Mouse (Mus musculus) ovary, postnatal 14 days (tissue): ENCODE measurements around the gene Cyth2.

Experiments
- DNase-seq: peaks from one replicate; pipeline ENCODE4 v3.0.0; 2022; ENCODE audit warnings: low spot score

The Cyth2 gene

DNA sequence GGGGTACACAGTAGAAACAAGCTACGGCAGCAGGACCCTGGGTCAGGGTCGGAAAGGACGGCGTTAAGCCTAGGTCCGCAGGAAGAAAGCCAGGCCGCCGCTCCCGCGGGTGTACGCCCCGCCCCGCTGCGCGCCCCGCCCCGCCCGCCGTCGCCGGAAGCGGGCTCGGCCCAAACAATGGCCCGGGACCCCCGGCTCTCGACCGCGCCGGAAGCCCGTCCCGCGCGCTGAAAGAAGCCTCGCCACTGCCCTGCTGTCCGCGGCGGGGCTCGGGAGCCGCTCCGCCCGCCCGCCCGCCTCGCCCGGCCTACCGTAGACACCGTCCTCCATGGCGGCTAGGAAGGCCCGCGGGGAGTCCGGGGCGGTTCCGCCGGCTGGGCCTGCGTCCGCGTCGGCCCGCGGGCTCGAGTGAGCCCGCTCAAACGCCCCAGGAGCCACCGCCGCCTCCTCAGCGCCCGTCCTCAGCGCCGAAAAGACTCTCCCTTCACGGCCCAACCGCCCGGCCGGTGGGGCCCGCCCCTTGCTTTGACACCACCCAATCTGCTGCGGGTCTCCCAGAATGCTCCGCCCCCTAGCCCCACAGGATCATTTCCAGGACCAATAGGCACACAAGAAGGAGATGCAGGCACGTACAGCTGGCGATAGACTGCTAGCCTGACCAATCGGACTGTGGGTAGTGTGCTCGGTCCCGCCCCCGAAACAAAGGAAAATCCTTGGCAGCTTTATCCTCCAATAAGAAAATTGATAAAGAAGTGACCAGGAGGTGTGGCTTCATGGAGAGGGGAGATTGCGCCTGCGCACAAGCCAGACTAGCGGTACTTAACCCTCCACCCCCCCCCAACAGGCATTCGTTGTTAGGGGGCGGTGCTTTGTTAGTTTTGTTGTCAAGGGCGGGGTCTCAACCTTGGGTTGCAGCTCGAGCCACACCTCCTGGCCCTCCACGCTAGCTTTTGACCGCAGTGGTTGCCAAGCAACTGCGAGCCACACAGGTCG, at the start of gene Cyth2:
Gene Cyth2, minus strand, starts transcription at position 795 of the 993 bp plus-strand sequence.
- DNase-seq = peak; percentile 99

DNA sequence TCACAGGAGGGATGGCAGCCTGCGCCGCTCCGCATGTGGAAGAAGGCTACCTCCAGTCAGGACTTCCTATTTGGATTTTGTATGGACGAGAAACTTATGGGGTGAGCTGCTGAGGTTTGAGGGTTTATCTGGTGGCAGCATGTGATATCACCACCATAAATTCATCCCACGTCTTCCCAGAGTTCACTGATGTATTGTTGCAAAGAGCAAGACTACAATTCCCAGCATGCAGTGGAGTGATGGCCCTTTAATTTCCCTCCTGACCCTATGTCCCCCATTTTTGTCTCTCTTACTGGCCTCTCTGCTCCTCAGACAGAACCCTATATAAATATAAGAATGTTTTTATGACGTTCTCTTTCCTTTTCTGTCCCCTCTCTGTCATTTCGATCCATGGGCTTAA, 48.4 kb upstream of the Cyth2 start:
- no peak for DNase-seq

DNA sequence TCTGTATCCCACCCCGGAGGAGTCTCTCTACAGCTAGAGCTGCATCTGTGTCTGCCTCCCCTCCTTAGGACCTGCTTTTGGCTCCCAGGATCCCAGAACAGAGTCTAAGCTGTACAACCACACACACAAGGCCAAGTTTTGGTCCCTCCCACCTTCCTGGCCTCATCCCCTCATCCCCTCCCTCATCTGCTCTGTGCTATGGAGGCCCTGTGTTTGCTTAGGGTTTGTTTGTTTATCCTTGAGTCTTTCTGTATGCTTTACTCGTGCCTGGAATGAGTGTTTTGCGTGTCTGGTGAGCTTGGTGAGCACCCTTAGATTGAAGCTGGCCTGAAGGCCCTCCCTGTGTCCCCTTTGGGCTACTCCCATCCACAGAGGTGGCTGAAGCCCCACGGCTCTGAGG, 44.6 kb upstream of the Cyth2 start:
- DNase-seq = no peak

DNA sequence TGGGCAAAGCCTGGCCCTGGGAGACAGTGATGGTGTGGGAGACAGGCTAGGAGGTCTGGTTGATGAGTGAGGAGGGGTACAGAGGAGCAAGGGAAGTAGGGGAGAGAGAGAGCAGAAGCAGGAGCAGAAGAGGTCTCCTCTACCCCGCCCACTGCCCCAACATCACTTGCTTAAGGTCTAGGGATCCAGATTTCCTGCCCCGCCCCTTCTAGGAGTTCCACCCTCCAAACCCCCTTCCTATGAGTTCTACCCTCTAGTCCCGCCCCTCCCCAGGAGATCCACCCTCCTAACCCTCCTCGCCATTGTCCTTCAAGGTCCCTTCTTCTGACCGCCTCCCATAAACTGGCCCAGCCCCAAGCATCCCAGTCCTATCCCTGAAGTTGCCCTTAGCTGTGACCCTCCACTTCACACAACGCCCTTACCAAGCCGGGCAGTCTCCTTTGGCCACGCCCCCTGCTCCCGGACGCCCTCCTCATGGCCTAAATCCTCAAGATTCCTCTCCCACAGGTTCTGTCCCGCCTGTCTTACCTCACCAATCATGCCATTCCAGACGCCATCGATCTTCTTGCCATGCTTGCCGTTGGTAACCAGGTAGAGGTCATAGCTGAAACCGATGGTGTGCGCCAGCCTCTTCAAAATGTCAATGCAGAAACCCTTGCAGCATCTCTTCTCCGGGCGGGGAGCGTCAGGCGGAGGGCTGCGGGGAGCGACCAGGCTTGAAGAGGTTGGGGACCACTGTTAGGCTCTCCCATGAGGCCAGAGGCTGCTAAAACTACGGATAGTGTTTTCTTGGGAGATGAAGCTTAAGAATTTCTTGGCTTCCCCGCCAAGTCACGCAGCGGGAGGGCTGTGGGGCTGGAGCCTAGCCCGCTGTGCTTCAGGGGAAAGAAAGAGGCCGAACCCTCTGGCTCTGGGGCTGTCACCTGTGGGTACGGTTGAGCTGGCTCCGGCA, 42.8 kb upstream of the Cyth2 start:
- DNase-seq = no peak

DNA sequence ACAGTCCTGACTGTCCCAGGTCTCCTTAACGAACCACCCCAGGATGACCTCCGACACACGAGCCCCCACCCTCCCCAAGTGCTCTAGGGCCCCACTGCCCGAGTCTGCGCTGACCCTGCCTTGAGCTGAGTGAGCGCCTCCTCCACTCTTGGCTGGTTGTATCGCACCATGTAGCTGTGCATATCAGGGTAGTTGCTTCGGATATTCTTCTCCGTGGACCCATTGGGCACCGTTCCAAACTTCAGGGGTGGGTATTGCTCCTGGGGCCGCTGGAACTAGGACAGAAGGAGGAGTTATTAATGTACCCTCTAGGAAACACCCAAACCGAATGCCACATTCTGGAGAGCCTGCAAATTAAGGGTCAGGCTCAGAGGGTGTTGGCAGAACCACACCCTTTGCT, 38.7 kb upstream of the Cyth2 start:
- no peak for DNase-seq

DNA sequence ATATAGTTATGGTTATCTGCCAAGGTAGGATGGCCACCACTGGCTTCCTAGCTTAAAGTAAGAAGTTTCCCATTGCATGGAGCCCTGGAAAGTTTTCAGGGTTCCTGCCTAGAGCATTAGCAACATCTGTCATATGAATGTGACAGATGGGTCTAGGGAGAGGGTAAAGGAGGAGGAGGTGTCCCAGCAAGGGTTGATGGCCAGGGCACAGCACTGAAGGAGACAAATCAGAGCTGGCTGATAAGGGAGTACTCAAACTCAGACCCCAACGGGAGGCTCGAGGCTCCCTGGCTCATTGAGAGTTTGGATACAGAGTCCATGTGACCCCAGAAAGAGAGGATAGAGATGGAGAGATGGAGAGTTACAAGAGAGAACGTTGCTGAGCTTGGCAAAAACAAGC, 36.3 kb upstream of the Cyth2 start:
- DNase-seq = no peak

DNA sequence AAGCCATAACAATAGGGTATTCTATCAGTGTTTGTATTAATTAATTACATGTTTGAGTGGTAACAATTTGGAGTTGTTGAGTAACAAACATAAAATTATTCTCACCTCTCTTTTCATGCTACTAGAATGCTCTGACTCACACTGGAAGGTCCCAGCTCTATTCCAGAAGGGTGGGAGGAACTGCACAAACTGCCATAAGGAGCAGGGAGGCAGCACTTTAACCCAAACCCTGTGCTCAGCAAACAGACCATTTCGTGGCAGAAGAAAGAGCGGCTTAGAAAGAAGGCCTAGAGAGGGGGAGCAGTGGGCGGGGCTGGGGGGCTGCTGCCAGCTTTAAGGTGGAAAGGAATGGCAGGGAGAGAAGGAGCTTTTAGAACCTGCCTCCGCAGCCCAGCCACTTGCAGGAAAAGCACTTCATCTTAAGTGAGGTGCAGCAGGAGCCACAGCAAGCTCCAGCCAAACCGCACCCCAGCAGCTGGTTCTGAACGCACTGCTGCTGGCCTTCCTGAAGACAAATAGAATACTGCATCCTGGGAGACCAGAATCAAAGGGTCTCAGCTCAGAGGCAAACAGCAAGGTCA, 34.2 kb upstream of the Cyth2 start:
- no peak for DNase-seq

DNA sequence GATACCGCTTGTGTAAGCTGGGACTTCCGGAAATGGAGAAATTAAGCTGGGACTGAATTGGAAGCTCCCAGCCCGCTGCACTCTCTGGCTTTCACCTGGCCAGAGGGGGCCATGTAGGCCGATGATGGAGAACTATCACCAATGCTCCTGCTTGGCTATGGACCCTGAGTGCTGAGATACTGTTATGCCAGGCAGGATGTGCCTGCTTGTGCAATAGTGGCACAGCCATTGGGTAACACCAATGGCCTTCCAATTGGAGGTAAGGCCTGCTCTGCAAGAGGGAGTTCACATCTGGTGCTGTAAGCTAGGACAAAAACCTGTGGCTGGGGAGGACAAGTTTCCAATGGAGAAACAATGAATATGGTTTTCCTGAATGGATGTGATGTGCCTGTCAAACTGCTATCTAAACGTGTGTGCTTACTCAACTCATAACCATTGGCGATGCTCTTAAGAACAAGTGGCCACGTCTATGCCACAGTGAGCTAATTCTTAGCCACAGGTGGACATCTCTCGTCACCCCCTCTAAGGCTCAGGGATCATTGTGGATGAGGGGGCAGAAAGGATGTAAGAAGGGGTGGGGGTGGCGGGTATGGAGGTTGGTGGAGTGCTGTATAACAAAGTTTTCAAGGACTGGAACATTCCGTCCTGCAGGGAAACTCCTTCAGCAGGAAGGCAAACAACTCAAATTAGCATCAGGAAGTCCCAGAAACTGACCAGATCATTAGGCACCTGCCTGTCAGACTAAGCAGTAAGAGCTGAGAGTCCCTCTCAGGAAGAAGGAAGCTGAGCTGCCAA, 28.8 kb upstream of the Cyth2 start:
- no peak for DNase-seq

DNA sequence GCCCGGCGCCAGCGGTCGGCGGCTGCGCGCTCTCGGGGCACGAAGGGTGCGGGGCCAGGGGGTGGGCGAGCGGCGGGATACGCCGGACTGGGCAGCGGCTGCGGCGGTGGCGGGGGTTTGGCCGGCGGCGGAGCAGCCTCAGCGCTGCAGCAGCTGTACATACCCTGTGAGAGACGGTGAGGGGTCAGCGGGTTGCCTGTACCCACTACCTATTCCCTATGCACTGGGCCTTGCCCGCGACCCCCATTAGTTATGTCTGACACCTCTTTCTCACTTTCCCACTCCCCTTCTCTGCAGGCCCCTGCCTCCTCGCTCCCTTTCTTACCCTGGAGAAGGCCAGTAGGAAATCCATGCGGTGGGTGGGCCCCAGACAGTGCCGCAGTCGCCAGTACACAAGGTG, 19.5 kb upstream of the Cyth2 start:
- DNase-seq = no peak

DNA sequence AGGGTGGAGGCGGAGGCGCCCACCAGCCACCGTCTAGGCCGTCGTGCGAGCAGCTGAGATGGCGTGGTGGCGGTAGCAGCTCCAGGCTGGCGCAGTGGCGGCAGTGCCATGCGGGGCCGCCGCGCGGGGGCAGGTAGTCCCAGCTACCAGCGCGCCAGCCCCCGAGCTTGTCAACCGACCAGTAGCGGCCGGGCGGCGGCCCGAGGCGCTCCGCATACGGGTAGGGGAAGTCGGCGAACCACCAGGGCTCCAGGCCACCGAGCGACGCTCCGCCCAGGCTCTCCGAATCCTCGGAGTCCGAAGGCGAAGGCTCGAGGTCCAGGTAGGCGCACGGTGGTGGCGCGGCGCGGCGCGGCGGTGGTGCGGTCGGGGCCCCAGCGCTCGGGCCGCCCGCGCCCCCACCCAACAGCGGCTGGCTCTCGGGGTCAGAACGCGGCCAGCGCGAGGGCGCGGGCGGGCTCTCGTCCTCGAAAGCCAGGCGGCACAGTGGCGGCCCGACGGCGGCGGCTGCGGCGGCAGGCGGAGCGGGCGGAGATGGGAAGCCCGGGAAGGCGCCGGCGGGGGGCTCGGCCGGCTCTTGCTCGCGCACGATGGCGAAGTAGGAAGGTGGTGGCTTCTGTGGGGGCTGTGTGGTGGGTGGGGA, 18.9 kb upstream of the Cyth2 start:
- DNase-seq = no peak

DNA sequence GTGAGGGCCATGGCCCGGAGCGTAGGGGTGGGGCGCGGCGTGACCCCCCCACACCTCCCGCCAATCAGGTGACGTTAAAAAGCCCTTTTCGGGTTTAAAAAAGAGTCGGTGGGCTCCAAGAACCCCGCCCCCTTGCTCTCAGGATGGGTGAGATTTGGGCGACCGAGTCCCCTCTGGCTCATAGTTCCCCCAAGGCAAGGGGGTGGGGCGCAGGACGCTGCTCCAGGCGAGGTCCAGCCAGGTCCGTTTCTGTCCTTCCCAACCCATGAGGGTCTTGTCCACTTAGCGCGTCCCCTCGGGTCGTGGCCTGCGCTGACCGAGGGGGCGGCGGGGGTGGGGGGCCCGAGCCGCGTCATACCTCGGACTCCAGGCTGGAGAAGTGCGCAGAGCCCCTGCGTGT, 18.0 kb upstream of the Cyth2 start:
- no peak for DNase-seq

DNA sequence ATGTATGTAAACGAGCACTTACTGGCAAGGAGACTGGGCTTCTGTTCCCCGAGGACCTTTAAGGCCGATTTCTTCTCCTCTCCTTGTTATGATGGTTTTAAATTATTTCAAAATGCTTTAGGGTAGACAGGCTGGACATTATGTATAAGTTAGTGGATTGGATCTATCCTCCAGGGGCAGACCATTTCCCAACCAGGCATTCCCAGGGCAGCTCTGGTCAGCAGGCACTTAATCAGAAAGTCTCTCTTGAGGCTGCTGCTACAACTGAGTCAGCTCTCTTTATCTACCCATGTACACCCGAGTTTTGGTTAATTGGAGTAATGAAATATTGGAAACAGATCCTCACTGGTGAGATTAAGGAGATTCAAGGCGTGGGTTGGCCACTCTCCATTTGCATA, 16.7 kb upstream of the Cyth2 start:
- DNase-seq = no peak

DNA sequence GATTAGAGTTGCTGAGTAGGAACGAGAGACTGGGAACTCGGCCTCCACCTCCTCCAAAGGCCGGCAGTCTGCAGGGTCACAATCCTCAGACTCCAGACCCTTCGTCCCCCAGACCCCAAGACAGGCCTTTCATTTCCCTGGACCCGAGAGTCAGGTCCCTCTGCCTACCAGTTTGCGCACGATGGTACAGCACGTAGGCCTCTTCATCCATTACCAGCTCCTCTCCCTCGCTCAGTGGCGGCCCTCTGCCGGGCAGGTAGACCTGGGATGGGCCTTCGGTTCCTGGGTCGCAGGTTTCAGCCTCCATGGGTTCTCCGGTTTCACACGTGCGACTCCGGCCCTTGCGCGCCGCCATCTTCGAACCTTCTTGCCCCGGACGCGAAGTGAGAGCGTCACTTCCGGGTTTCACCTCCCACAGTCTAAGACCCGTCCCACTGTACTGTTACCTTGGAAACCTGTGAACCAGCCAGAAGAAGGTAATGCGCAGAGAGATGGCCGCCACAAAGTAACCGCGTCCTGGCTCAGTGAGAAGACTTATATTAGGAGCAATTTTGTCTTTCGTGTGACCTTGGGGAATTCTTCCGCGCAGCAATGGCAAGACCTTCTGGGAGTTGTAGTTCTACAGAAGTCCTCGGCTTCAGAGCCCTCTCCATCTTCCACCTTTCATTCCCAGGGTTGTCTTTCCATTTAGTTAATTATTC, 16.2 kb upstream of the Cyth2 start, which contains the start of gene Grwd1:
Gene Grwd1, minus strand, starts transcription at position 518 of the 701 bp plus-strand sequence.
- peak; percentile 67 for DNase-seq

DNA sequence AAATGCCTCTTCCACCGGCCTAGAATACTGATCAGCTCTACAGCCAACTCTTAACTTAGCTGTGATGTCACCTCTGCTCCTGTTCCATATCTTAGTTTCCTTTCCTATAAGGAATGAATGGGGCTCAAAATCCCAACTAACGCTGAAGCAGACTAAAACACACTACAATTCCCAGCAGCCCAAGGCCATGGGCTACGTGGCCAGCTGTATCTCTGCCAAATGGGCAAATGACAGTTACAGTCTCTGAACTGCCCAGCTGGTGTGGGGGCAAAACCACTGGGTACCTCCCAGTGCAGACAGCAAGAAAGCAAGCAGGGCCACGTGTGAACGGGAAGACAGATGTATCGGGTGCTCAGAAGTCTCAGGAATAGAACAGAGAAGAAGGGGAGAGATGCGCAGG, 12.2 kb upstream of the Cyth2 start:
- DNase-seq = no peak

DNA sequence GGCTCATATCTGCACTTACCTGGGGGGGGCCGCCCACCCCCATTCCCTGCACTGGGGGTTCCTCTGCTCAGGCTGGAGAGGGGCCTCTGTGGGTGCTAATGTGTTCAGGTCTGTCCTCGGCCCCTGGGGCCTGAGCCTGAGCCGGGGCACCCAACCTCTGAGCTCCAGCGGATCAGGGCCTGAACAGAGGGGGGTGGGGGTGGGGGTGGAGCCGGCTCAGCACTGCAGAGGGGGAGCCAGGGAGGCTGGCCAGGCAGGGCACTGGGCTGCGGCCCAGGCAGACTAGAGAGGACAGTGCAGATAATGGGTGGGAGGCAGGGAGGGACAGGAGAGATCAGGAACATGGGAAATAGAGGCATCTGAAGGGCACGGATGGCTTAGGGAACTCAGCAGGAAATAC, 10.2 kb upstream of the Cyth2 start, which contains the start of gene Kcnj14:
Gene Kcnj14, minus strand, starts transcription at position 185 of the 400 bp plus-strand sequence.
- DNase-seq = no peak

DNA sequence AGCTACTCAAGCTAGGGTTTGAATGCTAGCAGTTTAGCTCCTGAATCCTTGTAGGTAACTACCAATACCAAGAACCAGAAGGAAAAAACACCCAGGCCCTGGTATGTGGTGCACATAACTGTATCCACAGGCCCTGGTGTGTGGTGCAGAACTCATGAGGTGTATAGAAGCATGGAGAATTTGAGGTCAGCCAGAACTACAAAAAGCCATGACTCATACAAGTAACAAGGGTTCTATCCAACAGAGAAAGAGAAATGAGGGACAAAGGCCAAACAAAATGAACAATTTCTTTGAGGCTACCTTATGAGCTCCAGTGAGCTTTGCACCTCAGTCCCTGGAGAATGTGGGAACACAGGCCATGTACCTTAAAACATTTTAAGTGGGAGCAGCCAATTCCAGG, 6.5 kb upstream of the Cyth2 start:
- DNase-seq = no peak

DNA sequence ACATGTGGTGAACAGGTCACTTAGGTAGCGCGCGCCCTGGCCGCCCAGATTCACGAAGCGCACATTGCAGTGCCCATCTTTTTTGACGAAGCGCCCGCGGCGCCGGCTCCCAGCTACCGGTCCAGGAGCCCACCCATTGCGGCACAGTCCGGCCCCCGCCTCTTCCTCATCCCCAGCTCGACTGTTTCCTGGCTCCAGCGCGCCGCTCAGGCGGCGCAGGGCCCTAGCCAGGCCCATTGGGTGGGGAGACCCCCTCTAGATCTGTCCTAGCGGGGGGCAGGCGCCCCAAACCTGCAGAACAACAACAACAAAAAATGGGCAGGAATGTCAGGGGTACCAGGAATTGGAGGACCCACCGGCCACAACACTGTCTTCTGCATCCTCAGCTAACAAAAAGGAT, 5.5 kb upstream of the Cyth2 start:
- DNase-seq = no peak

DNA sequence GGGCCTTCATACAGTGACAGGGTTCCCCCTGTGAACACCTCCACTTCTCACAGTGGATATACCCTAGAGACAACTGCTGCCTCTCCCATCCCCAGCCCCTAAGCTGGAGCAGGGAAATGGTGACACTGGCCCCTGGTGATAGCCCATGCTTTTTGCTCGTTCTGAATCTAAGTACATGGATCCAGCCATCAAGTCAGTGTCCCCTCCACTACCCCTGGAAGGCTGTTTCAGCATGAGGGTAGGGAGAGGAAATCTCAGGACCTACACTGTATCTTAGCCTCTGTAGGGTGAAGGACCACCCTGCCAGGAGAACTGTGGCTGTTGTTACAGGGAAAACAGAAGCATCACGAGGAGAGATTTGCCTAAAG, 1.6 kb upstream of the Cyth2 start:
- DNase-seq = no peak

DNA sequence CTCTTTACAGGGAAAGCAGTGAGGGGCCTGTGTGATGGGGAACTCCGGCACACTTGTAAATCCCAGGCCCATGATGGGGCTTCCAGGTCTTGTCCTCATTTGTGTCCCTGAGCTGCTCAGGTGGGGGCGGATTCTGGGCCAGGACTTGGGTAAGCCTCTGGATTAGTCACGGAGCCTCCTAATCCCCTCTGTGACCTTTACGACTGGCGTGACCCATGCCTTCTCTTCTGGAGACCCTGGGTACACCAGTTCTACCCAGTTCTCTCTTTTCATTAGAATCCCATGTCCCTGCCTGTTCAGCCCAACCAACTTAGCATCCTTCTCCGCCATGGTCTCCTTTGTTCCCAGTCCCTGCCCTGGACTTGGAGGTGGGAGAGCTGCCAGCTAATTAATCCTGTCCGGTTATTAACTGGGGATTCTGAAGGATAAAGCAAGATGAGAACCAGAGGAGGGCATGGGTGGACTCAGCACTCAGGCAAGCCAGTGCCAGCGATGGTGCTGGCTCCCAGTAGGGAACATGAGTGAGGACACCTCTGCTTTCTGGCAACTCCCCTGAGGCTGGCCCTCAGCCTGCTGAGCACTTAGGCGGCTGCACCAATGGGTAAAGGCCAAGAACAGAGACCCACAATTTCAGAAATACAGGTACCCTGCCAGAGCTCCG, 1.1 kb upstream of the Cyth2 start:
- DNase-seq = no peak

DNA sequence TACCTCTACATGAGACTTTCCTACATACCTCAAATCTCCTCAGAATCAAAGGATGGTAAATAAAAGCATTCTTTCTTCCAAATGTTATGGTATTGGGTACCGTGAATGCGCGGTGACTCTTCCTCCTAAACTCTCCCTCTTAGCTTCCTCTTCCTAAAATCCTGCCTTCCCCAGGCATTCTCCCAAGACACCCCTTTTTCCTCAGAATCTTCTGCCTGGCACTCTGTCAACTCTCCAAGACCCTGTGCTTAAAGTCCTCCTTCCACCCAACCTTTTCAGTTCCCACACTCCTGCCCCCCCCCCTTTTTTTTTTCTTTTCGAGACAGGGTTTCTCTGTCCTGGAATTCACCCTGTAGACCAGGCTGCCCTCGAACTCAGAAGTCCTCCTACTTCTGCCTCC, 460 bp upstream of the Cyth2 start:
- no peak for DNase-seq
